Mouse (Mus musculus) skeletal muscle tissue, adult 2 months (tissue): ENCODE data around the gene Bex6.
"Not testable (repeated sequence)": the region's sequence is repeated elsewhere in the genome, so short reads cannot be mapped to it uniquely, and the experiment has no call there.

Source experiments
- DNase-seq: peaks from one replicate; pipeline ENCODE4 v3.0.0-alpha.2; 2012; ENCODE audit warnings: low read depth, low spot score

Gene Bex6

DNA sequence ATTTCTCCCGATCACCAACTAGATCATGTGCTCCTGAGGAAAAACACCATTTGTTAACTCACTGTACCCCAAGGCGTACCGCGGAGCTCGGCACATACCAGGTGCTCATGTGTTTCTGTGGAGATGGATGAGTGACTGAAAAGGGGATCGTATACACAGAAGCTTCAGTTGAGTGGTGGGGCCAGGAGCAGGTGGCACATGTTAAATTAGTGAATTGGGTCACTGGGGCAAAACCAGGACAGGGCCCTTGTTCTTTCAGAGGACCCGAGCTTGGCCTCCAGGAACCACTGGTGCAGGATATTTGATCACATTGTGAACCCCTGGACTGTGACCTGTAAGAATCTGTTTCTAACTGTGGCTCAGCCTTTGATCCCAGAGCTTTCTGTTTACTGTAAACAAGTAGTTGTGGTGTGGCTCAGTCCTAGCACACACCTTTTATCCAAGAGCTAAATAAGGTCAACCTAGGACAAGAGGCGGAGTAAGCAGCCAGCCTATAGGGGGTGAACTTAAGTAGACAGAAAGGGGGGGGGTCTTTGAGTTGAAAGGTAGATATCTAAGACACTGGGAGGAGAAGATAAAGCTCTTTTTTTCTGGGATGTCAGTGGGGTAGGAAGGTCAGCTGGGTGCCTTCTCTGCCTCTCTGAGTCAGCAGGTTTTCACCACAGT lies 5.2 kb upstream of the Bex6 start:
- no peak for DNase-seq

DNA sequence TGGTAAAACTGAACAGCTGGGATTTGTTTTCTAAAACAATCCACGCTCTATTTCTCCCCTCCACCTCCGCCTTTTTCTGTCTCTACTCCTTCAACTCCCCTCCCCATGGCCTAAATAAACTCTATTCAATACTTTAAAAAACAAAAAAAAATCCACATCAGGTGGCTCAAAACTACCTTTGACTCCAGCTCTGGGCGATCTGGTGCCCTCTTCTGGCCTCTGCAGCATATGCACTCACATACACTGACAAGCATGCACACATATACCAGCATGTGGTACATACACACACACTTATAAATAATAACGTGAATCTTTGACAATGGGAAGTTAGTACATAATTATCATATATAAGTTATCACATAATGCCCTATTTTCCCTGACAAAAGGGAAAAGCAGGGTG lies 4.6 kb upstream of the Bex6 start:
- no peak for DNase-seq

GRCm38 (mm10) chr16:32176896-32177686 lies 2.5 kb upstream of the Bex6 start:
- DNase-seq: peak; percentile 43

GRCm38 (mm10) chr16:32186056-32186455 lies 6.4 kb downstream of the Bex6 start:
- DNase-seq: no peak

- DNase-seq: peak; percentile 55
Measured at GRCm38 (mm10) chr16:32189109-32189508, 9.5 kb downstream of the Bex6 start.

GRCm38 (mm10) chr16:32190011-32190441 lies 10.4 kb downstream of the Bex6 start:
- peak; percentile 60 for DNase-seq

DNA sequence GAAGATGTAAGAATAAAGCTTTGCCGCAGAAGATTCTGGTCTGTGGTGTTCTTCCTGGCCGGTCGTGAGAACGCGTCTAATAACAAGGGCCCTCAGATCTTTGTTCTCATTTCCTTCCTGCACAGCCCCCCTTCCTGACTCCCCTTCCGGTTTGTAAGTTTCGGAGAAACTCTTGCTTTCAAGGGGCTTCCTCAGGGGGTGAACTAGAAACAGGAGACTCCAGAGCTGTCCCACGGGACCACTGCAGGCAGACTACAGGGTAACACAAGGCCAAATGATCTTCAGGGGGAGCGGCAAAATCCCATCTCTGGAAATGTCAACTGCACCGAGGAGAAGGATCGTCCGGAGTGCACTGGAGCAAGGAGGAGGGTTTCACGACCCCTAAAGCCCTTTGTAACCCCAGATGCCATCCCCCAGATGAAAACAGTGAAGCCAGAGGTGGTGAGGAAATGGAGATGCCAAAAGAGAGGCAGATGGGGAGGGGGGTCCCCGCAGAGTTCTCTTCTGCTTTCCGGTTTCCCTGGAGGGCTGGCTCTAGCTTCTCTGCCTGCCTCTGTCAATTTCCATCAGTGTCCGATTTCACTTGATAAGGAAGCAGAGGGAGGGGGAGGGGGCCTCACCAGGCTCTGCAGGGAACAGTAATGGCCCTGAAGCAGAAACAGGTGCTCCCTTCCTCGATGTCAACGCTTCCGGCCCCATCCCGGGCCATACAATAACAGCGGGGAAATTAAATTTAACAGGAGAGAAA lies 20.8 kb downstream of the Bex6 start:
- DNase-seq: peak; percentile 27

DNA sequence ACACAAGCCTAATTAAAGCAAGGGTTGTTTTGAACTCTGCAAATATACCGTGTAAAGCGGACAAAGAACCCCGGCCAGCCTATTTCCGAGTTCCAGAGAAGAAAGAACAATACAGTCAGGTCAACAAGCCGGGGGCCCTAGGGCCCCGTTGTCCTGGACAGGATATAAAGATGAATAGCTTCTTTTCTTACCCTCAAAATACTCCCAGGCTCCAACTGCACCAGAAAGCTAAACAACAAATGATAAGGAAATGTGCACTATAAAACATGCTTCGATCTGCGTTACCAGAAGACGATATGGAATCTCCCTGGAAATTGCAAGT lies 21.3 kb downstream of the Bex6 start:
- no peak for DNase-seq

DNA sequence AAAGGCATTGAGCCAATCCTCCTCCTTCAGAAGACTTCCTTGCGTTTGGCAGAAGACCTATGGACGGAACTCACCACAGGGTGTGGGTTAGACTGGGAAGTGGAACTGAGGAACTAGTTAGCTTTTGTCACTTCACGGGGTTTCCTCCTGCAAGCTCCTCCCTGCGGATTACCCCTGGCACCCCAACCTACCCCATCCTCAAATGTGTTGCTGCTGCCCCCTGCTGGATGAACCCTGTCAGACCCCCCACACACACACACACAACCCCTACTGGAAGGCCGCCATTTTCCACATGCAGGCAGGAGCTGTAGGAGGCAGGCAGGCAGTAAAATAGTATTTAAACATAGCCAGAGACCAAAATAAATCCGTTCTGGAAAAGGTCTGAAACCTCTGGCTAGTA lies 23.1 kb downstream of the Bex6 start:
- peak; percentile 71 for DNase-seq

DNA sequence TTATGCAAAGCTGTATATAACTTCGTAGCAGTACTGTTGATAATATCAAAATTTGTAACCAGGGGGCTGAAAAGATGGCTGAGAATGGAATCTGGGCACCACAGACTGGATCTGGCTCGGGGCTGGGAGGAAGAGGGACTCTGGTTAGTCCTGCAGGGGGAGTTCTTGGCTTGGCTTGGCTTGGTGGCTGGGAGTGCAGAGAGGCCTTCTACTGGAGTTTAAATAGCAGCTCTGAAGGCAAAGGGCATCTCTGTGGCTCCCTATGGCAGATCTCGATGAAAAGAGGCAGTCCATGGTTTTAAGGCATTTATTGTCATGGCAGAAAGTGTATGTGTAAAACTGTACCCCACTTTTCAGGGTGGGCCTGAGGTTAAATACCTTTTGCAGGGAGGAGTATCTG lies 25.3 kb downstream of the Bex6 start:
- DNase-seq: no peak

- DNase-seq: no peak
Measured at GRCm38 (mm10) chr16:32214156-32214555, 34.5 kb downstream of the Bex6 start.

GRCm38 (mm10) chr16:32214804-32215576 lies 35.4 kb downstream of the Bex6 start:
- DNase-seq: no peak

DNA sequence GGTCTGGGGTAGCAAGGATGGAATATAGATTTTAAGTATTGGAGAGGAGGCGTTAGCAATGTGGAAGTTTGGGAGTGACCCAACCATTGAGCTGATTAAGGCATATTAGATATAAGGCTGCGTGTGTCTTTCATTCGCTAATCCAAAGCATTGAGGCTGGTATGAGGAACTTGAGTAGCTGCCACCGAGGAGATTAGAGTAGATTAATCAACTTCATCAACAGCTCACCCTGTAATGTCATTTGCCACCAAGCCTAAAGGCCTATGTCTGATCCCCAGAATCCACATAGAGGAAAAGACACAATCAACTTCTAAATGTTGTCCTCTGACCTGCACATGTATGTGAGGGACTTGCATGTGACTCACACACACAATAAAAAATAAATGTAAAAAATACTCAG lies 42.2 kb downstream of the Bex6 start:
- no peak for DNase-seq

DNA sequence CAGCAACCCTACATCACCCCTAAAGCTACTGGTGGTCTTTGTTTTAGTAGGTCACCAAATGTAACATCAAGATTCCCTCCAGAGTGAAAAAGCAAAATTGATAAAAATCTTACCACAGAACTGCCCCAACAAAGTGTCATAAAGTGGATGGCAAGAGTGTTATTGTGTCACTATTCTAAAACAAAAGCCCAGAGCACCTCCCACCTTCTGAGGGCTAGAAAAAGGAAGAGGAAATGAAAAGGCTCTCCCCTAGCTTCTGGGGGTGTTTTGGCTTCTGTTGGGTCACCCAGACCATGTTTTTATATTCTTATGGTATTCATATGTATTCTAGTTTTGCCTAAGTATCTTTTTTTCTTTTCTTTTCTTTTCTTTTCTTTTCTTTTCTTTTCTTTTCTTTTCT lies 42.8 kb downstream of the Bex6 start:
- no peak for DNase-seq

GRCm38 (mm10) chr16:32232050-32232449 lies 52.4 kb downstream of the Bex6 start:
- not testable (repeated sequence) for DNase-seq
